9 mouse cellular contexts compared by ENCODE assay signal in the genomic region with DNA sequence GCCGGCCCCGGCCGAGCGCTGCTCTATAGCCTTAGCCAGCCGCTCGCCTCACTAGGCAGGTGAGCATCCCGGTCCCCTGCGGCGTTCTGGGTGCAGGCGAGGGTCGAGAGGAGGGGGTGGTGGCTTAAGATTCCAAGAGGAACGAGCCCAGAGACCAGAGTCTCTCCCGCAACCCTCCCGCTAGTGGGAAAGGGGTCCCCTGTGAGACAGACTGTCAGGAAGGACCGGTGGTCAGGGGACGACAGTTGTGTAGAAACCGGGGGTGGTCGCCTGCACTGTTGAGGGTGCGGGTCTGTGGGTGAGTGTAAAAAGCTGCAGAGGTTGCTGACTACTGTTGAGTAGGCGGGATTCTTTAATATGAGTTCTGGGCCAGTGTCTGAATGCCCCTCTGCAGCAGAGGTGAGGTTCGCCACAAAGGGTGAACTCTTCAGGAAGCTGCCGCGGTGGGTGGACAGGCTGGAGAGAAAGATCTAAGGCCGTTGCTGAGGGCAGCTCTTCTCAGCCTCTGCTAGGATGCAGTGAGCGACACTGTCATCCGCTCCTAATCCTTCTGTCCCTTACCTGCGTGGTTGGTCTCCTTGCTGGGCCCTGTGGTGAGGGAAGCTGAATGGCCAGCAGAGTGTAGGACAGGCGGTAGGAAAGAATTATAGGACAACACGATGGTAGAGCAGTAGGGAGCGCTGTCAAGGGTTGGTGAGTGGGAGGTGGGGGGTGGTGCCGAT. TPM values are rescaled to one million over a fixed set of nuclear protein-coding genes. Genes with fewer than 3 reads are reported as not detected.
DNase-seq lines count a peak whose midpoint lies in the region; ATAC-seq and TF ChIP-seq lines count a peak whose summit lies in the region.
"Had no signal": no experiment of that assay in that cellular context is flagged by ENCODE, and none has a peak within 500 bp of the region (broad histone marks: within the 10 kb centered on the region; RNA-seq: fewer than 3 reads in every experiment).

No protein-coding gene starts in this region.

- 2% methylated on average over 31 of the region's 31 CpGs for WGBS in heart, embryonic 13.5 days
- WGBS in hindbrain, embryonic 11.5 days: under 1% methylated on average over 31 of the region's 31 CpGs
- under 1% methylated on average over 31 of the region's 31 CpGs for WGBS in midbrain, embryonic 11.5 days

- ATAC-seq in heart, embryonic 13.5 days (ENCODE audit: extremely low read depth, insufficient number of reproducible peaks, low FRiP score, low TSS enrichment): no peak
- no peak; the same call in 1 of the 2 replicates for ATAC-seq in G1E (ENCODE audit: extremely low read depth, insufficient number of reproducible peaks, low FRiP score, poor library complexity, severe bottlenecking)
- no peak; the same call in 1 of the 2 replicates for ATAC-seq in hindbrain, embryonic 11.5 days (ENCODE audit: low FRiP score)
- peak; percentile 49 for ATAC-seq in midbrain, embryonic 11.5 days (ENCODE audit: low FRiP score)
- ATAC-seq in inflammation-experienced regulatory T-cells, adult 6 months: no peak

- peaks cover 100% of the 10 kb centered on the region for H3K27me3 ChIP-seq in heart, embryonic 13.5 days (replicated peaks)
- H3K27me3 ChIP-seq in G1E (ENCODE audit: insufficient read depth, low read length): no peaks in the 10 kb centered on the region
- H3K27me3 ChIP-seq in hindbrain, embryonic 11.5 days (ENCODE audit: control insufficient read depth, insufficient read depth, low read length): peaks cover 74% of the 10 kb centered on the region
- peaks cover 74% of the 10 kb centered on the region for H3K27me3 ChIP-seq in midbrain, embryonic 11.5 days (ENCODE audit: control insufficient read depth, insufficient read depth, low read length)

- H3K27ac ChIP-seq in heart, embryonic 13.5 days (replicated peaks): peak overlapping the region; percentile 24; the same call in 1 of the 2 replicates
- no peak overlapping the region for H3K27ac ChIP-seq in hindbrain, embryonic 11.5 days (ENCODE audit: low read depth, low read length)
- H3K27ac ChIP-seq in midbrain, embryonic 11.5 days (ENCODE audit: low read depth, low read length): no peak overlapping the region

- peak overlapping the region; percentile 66 for H3K4me3 ChIP-seq in heart, embryonic 13.5 days
- H3K4me3 ChIP-seq in G1E (ENCODE audit: low read depth, low read length): peak overlapping the region; percentile 80
- peak overlapping the region; percentile 47 for H3K4me3 ChIP-seq in hindbrain, embryonic 11.5 days (ENCODE audit: low read depth, low read length)
- H3K4me3 ChIP-seq in midbrain, embryonic 11.5 days (ENCODE audit: low read depth, low read length): peak overlapping the region; percentile 40

- no peaks in the 10 kb centered on the region for H3K9me3 ChIP-seq in heart, embryonic 13.5 days
- H3K9me3 ChIP-seq in G1E (replicated peaks): no peaks in the 10 kb centered on the region
- H3K9me3 ChIP-seq in hindbrain, embryonic 11.5 days (ENCODE audit: control insufficient read depth, low read length): no peaks in the 10 kb centered on the region
- H3K9me3 ChIP-seq in midbrain, embryonic 11.5 days (ENCODE audit: control insufficient read depth, low read length): no peaks in the 10 kb centered on the region

- H3K4me1 ChIP-seq in heart, embryonic 13.5 days: peaks cover 24% of the 10 kb centered on the region
- peaks cover 73% of the 10 kb centered on the region for H3K4me1 ChIP-seq in G1E (ENCODE audit: insufficient read depth, low read depth, low read length)
- H3K4me1 ChIP-seq in hindbrain, embryonic 11.5 days (replicated peaks; ENCODE audit: control insufficient read depth, insufficient read depth, low read length): peaks cover 9% of the 10 kb centered on the region; the same call in 1 of the 2 replicates
- H3K4me1 ChIP-seq in midbrain, embryonic 11.5 days (ENCODE audit: control insufficient read depth, insufficient read depth, low read length): peaks cover 10% of the 10 kb centered on the region

- DNase-seq in heart, adult 9 months (ENCODE audit: low spot score in 2 of 2): no peak
- no peak for DNase-seq in G1E (ENCODE audit: low spot score)
- peak; percentile 37 for DNase-seq in hindbrain, embryonic 11.5 days (ENCODE audit: low spot score)
- DNase-seq in midbrain, embryonic 11.5 days (ENCODE audit: low spot score, missing footprints): peak; percentile 96
- no peak for DNase-seq in urinary bladder, postnatal 14 days (ENCODE audit: low spot score)
- DNase-seq in left cerebral cortex, postnatal 10 days (ENCODE audit: extremely low spot score in 1 of 2, low spot score in 2 of 2): no peak
- DNase-seq: kidney, adult 18-20 months had no signal

- peaks cover 7% of the 10 kb centered on the region for H3K36me3 ChIP-seq in heart, embryonic 13.5 days
- peaks cover 81% of the 10 kb centered on the region for H3K36me3 ChIP-seq in G1E (replicated peaks)
- no peaks in the 10 kb centered on the region for H3K36me3 ChIP-seq in hindbrain, embryonic 11.5 days (ENCODE audit: control insufficient read depth, insufficient read depth, low read length)
- no peaks in the 10 kb centered on the region for H3K36me3 ChIP-seq in midbrain, embryonic 11.5 days (ENCODE audit: control insufficient read depth, insufficient read depth, low read length)

- H3K4me2 ChIP-seq in heart, embryonic 13.5 days: peak overlapping the region; percentile 96
- H3K4me2 ChIP-seq in hindbrain, embryonic 11.5 days (replicated peaks; ENCODE audit: low read depth, low read length): peak overlapping the region; percentile 96
- H3K4me2 ChIP-seq in midbrain, embryonic 11.5 days: peak overlapping the region; percentile 70

- peak overlapping the region; percentile 82 for H3K9ac ChIP-seq in heart, embryonic 13.5 days
- H3K9ac ChIP-seq in hindbrain, embryonic 11.5 days (ENCODE audit: low read depth, low read length): peak overlapping the region; percentile 38; the same call in 1 of the 2 replicates
- H3K9ac ChIP-seq in midbrain, embryonic 11.5 days (ENCODE audit: low read length): peak overlapping the region; percentile 56

- intact Hi-C loops in left cerebral cortex, postnatal 10 days (cut with DNase I): loop anchor here (5.0 kb wide), 1 partner anchor 151 kb away; no protein-coding TSS in a partner anchor

- no peak for TF ChIP-seq CTCF in G1E (IDR thresholded peaks at IDR 0.05; ENCODE audit: low read depth, low read length)

RNA-seq across cellular contexts. Expression of a gene that starts 7.5 kb away (rescaled TPM):
- 5.4 and 8.4 TPM in 2 replicates for polyA plus RNA-seq in heart, embryonic 13.5 days (2015; fragmentation: Nextera tagmentation; extraction: Ambion mirVana)
- total RNA-seq in G1E (2014; fragmentation: Nextera tagmentation): 155 and 174 TPM in 2 replicates
- total RNA-seq in G1E (2017): 155 and 166 TPM in 2 replicates
- polyA plus RNA-seq in G1E (2012): 239 and 262 TPM in 2 replicates
- 8.6 and 10.3 TPM in 2 replicates for polyA plus RNA-seq in hindbrain, embryonic 11.5 days (2014; fragmentation: Nextera tagmentation; extraction: Ambion mirVana)
- polyA plus RNA-seq in midbrain, embryonic 11.5 days (2014; fragmentation: Nextera tagmentation; extraction: Ambion mirVana): 18.4 and 19.8 TPM in 2 replicates
- polyA plus RNA-seq in inflammation-experienced regulatory T-cells, adult 6 months (2017; shearing (Covaris generic)): not detected
- 1 to 10 TPM; 2.0 to 2.6 TPM for total RNA-seq in left cerebral cortex, postnatal 10 days (2021)

RNA-seq across cellular contexts. Expression of a gene that starts 24.8 kb away (rescaled TPM):
- 23.4 and 42.7 TPM in 2 replicates for polyA plus RNA-seq in heart, embryonic 13.5 days (2015; fragmentation: Nextera tagmentation; extraction: Ambion mirVana)
- total RNA-seq in G1E (2014; fragmentation: Nextera tagmentation) (2.4 and 3.0 TPM in 2 replicates), G1E (2017) (19.8 and 23.1 TPM in 2 replicates)
- polyA plus RNA-seq in G1E (2012): 0.21 TPM in 1 of 2 replicates, not detected in the other
- polyA plus RNA-seq in hindbrain, embryonic 11.5 days (2014; fragmentation: Nextera tagmentation; extraction: Ambion mirVana): 12.8 and 16.0 TPM in 2 replicates
- polyA plus RNA-seq in midbrain, embryonic 11.5 days (2014; fragmentation: Nextera tagmentation; extraction: Ambion mirVana): 14.6 and 16.6 TPM in 2 replicates
- 10 to 100 TPM in 2 of 3 experiments, 1 to 10 TPM in 1; 9.1 to 42.2 (median 33.9) TPM for polyA plus RNA-seq in inflammation-experienced regulatory T-cells, adult 6 months (2017; shearing (Covaris generic))
- total RNA-seq in left cerebral cortex, postnatal 10 days (2021): under 1 TPM; 0.58 to 0.59 TPM

Comparison
In these comparisons a context has a peak if more than half of its experiments do, and no peak if none do; other contexts are left out.
1. DNase-seq: peak in hindbrain, embryonic 11.5 days (single experiment) and midbrain, embryonic 11.5 days (single experiment); none in heart, adult 9 months (0 of 2), G1E (single experiment), urinary bladder, postnatal 14 days (single experiment) and left cerebral cortex, postnatal 10 days (0 of 2).
2. RNA of a gene that starts 7.5 kb away (polyA plus RNA-seq): 239 to 262 TPM in G1E; 18.4 to 19.8 TPM in midbrain, embryonic 11.5 days, 8.6 to 10.3 TPM in hindbrain, embryonic 11.5 days, 5.4 to 8.4 TPM in heart, embryonic 13.5 days and not detected in inflammation-experienced regulatory T-cells, adult 6 months; every median in the first group is over 10 times any median in the second.
3. Peak in every context shown above with its lines, with median percentiles within 50 percentile points of each other: H3K4me2 ChIP-seq, H3K4me3 ChIP-seq and H3K9ac ChIP-seq.